Mouse (Mus musculus): ENCODE data around the gene Sly. TPM values are rescaled to one million over a fixed set of nuclear protein-coding genes. Genes with fewer than 3 reads are reported as not detected.
"Not testable (repeated sequence)": the region's sequence is repeated elsewhere in the genome, so short reads cannot be mapped to it uniquely, and the experiment has no call there.

The Sly gene
- not detected in 2 replicates for total RNA-seq (2014; rRNA removed; ENCODE audit: low replicate concordance)
- not detected in 2 replicates for polyA plus RNA-seq (2015; fragmentation: Nextera tagmentation; extraction: Ambion mirVana)

DNA sequence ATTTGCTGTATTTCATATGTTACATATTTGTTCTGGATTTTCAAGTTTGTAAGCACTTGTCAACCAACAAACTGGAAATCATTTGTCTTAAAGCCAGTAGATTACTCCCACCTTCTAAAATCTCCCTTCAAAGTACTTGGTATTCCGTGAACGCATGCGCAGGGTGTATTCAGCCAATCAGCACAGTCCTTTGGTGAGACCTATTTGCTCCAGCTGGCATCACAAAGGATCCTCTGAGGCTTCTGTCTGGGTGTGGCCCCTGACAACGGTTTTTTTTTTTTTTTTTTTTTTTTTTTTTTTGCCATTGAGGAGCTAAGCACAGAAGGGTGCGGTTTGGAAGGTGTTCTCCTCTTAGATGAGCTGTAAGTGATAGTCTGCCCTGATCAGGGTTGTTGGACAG is at the start of gene Sly:
Gene Sly (plus strand): TSS at position 301 of the 400 bp plus-strand sequence.
- not testable (repeated sequence) for H3K4me3 ChIP-seq (ENCODE audit: low read depth, low read length); H3K4me1 ChIP-seq (ENCODE audit: control insufficient read depth, insufficient read depth); H3K36me3 ChIP-seq (replicated peaks; ENCODE audit: control insufficient read depth, insufficient read depth, low read length); H3K9ac ChIP-seq (replicated peaks; ENCODE audit: low read depth, low read length); DNase-seq (ENCODE audit: low spot score); H3K9me3 ChIP-seq (replicated peaks; ENCODE audit: control insufficient read depth, low read length); H3K27ac ChIP-seq (ENCODE audit: low read depth); H3K27me3 ChIP-seq (ENCODE audit: control insufficient read depth, insufficient read depth, low read length); ATAC-seq (ENCODE audit: insufficient read depth, low read depth); H3K4me2 ChIP-seq (ENCODE audit: low read depth, low read length)
- WGBS: no CpG with 5 or more reads among the region's 5 CpGs

Measured in heart, postnatal 0 days (tissue).